Mouse (Mus musculus): ENCODE results near the gene Abtb1. TPM values are rescaled to one million over a fixed set of nuclear protein-coding genes. Genes with fewer than 3 reads are reported as not detected.

The Abtb1 gene
- total RNA-seq (2021) = 10 to 100 TPM; 31.2 to 31.3 TPM

DNA sequence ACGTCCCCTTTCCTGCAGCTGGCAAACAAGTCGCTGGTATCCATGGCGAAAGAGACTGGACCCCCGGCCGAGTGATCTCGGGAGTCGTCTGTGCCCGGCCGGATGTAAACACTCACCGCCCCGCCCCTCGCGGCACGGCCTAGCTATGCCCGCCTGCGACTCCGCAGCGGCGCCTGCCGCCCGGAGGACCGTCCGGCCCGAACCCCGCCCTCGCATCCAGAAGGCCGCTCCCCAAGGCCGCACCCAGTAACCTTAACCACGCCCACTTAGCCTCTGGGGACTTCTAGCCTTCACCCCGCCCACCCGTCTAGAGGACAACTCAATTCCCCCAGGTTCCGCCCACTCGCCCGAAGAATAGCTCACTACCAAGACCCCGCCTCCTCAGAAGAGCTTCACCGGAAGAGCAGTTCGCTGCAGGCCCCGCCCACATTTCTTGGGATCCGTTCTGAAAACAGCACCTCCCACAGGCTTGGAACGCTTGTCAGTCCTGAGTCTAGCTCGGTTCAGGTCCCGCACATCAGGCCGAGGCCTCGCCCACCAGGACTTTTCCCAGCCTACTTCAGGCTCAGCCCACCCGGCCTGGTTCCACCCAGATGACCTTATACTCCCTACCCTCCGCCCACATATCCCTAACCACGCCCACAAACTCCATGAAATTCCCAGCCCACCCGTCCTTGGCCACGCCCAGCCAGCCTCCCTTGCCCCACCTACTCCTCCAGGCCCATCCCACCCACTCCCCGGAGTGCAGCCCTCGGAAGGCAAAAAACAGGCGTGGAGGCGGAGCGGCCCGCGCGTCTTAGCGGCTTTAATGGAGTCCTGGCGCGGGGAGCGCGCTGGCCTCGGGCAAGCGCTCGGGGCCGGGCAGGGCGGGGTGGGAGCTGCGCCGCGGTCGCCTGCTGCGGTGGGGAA lies at the start of gene Abtb1:
Gene Abtb1 (minus strand): TSS at position 204 of the 909 bp plus-strand sequence.
- peak; percentile 99 to 100 for DNase-seq (ENCODE audit: extremely low spot score in 1 of 2, low spot score in 2 of 2)
- intact Hi-C loops (cut with DNase I) = no loop called here

DNA sequence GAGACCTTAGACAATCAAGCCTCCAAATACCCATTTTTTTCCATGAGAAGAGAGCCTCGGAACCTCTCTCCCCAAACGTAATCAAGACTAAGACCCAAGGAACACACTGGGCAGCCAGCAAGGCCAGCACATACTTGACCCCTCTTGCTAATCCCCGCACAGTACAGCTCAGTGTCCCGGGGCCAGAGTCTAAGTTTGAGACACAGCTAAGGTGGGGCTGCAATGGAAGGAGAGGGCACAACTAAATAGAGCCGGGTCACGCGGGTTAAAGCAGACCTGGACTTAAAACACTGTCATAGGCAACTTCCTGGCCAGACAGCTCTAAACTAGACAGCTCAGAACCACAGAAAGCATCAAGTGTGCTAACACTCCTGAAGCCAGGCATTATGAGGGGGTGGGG lies 49.0 kb upstream of the Abtb1 start:
- intact Hi-C loops (cut with DNase I) = no loop called here

DNA sequence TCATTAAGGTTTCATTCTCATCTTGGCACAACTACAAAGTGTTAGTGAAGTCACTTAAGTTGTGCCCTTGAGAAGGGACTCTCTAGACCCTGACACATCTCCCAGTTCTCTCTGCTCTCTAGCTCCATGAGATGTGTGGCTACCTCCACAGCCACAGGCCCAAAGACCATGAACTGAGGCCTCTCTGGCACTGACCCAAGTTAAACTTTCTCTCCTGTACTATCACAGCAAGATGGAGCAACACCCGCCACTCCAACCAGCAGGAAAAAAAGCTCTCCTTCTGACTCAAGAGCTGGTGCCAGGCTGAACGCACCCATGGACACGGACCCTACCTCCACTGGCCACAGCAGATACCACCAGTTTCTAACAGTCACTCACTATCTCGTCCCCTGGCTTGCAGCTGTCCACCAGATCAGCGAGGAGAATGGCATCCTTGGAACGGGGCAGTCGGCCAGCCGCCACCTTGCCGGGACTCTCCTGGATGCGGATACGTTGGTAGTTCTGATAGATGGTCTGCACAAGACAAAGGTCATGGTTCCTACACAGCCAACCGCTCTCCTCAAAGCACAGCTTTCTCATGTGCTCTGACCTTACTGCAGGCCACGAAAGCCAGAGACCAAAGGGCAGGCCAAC lies 47.7 kb upstream of the Abtb1 start:
- DNase-seq (ENCODE audit: extremely low spot score in 1 of 2, low spot score in 2 of 2) = no peak
- intact Hi-C loops (cut with DNase I) = no loop called here

More for the DNA sequence above, 49.0 kb upstream of the Abtb1 start:
- no peak for DNase-seq (ENCODE audit: extremely low spot score in 1 of 2, low spot score in 2 of 2)

DNA sequence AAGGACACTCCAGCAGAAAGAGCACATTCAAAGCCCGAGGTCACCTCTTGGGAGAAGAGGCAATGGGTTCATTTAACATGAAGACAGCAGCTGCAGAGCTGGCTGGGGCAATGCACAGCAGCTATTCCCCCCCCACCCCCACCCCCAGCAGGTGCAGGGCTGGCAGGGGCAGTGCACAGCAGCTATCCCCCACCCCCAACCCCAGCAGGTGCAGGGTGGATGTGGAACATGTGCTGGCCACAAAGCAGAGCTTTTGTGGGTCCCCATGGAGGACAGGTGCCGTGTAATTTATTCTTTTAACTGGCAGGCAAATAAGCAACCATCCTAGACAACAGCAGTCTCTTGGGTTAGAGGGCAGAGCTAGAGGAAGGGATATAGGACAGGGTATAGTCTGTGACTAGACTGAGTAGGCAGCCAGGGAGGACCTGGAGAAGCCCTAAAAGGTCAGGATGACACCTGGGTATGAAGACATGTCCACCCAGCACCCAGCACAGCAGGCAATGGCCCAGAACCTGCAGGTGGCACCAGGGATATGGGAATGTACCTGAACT lies 44.7 kb upstream of the Abtb1 start:
- intact Hi-C loops (cut with DNase I) = no loop called here
- DNase-seq (ENCODE audit: extremely low spot score in 1 of 2, low spot score in 2 of 2) = no peak

DNA sequence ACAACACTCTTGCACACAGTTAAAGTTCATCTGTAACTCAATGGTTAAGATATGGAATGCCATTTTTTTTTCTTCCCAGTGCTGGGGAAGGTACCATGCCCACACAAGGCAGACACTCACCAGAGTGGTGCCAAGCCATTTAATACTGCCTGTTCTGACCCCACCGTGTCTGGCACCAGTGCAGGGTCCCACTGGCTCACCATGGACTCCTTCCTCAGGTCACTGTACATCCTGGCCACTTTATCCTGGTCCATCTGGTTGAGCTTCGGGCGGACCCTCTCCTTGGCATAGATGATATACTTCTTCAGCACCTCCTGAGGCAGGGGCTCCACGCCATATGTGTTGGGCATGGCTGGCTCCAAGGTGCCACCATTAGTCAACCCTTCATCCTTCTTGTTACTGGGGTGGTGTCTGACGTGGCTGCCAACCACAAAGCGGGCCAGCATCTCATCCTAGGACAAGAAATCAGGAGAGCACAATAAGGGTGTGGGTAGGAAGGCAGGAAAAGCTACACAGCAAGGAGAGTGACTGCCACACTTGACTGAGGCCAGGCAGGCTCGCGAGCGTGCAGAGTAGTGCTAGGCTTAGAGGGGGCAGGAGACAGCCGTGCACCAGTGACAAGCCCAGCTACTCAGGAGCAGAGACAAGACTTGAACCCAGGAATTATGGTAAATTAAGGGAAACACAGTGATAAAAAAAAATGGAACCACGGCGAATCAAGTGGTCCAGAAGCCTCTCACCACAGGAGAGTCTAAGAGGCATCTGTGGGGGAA lies 44.0 kb upstream of the Abtb1 start:
- intact Hi-C loops (cut with DNase I) = no loop called here
- no peak for DNase-seq (ENCODE audit: extremely low spot score in 1 of 2, low spot score in 2 of 2)

DNA sequence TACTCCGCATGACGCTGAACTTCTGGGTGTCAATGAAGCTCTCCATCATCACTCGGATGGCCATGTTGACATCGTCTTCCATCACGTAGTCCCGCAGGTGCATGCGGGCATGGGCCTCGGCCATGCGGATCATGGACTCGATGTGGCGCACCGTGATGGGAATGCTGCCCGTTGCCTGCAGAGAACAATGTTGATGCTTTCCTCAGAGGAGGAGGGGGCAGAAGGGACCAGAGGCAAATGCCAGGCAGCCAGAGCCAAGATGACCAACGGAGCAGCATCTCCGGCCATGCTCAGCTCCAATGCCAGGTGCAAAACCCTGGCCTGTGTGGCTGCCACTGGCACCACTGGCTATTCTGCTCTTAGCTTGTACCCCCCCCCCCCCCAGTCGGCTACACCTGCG lies 42.9 kb upstream of the Abtb1 start:
- intact Hi-C loops (cut with DNase I) = no loop called here
- DNase-seq (ENCODE audit: extremely low spot score in 1 of 2, low spot score in 2 of 2) = no peak

DNA sequence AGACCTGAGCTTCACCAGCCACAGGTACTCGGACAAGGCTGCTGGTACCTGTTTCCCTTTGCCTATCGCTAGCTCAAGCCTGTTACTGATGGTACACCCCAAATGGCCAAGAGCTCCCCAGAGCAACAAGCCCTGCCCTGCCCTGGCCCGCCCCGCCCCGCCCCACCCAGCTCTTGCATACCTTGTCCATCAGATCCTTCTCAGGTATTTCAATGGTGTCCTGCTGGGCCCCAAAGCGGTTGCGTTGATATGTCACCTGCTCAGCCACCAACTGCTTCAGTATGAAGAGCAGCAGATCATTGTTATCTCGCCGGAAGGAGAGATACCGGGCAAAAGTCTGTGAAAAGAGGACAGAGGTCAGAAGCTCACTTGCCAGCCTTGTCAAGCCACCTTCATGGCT lies 42.4 kb upstream of the Abtb1 start:
- no peak for DNase-seq (ENCODE audit: extremely low spot score in 1 of 2, low spot score in 2 of 2)
- intact Hi-C loops (cut with DNase I) = no loop called here

DNA sequence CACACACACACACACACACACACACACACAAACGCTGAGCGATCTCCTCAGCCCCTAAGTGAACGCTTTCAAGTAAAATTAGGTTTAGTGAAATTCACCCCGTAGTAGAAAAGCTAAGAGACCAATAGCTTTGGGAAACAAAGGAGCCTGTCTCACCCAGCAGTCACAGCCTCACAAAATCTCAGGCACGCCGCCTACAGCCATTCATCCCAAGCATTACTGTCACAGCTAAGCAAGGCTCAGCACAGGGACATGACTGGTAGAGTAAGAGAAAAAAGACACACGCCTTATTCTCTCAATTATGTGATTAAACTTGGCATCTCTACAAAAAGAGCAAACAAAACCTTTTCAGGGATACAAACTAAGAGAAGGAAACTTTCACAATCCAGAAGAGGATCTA lies 39.5 kb upstream of the Abtb1 start:
- DNase-seq (ENCODE audit: extremely low spot score in 1 of 2, low spot score in 2 of 2) = no peak
- intact Hi-C loops (cut with DNase I) = no loop called here

DNA sequence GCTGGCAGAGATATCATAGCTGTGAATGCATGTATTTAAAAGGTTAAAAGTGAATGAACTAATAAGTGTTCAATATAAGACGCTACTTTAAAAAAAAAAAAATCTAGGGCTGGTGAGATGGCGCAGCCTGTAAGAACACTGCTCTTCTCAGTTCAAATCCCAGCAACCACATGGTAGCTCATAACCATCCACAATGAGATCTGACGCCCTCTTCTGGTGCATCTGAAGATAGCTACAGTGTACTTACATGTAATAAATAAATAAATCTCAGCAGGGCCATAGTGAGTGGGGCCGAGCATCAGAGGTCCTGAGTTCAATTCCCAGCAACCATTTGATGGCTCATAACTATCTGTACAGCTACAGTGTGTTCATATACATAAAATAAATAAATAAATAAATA lies 37.7 kb upstream of the Abtb1 start:
- no peak for DNase-seq (ENCODE audit: extremely low spot score in 1 of 2, low spot score in 2 of 2)
- intact Hi-C loops (cut with DNase I) = no loop called here

DNA sequence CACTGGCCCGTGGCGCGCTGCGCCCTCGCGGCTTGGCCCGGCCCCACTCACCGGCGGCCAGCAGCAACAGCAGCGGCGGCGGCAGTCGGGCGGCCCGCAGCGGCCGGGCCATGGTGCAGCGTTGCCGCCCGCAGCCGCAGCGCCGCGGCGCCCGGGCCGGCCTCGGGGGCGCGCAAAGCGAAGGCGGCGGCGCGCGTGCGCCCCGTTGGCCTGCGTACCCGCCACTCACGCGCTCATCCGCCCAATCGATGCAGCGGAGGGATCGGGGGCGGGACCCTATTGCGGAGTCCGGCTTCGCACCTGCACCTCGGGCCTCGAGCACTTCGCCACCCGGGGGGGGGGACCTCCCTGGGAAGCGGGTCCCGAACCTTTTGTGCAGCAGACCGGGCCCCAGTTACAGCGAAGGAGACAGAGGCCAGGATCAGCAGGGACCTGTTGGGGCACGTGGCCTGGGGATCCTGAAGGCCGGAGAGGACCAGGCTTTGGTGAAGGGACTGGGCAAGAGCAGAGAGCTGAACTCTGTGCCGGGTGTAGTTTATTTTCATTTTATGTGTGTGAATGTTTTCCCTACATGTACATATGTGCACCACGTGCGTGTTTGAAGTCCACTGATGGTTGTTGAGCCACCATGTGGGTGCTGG lies 33.2 kb upstream of the Abtb1 start, which contains the start of gene Podxl2:
Gene Podxl2 (minus strand): TSS at position 177 of the 641 bp plus-strand sequence.
- peak; percentile 76 to 91 for DNase-seq (ENCODE audit: extremely low spot score in 1 of 2, low spot score in 2 of 2)
- intact Hi-C loops (cut with DNase I) = no loop called here

DNA sequence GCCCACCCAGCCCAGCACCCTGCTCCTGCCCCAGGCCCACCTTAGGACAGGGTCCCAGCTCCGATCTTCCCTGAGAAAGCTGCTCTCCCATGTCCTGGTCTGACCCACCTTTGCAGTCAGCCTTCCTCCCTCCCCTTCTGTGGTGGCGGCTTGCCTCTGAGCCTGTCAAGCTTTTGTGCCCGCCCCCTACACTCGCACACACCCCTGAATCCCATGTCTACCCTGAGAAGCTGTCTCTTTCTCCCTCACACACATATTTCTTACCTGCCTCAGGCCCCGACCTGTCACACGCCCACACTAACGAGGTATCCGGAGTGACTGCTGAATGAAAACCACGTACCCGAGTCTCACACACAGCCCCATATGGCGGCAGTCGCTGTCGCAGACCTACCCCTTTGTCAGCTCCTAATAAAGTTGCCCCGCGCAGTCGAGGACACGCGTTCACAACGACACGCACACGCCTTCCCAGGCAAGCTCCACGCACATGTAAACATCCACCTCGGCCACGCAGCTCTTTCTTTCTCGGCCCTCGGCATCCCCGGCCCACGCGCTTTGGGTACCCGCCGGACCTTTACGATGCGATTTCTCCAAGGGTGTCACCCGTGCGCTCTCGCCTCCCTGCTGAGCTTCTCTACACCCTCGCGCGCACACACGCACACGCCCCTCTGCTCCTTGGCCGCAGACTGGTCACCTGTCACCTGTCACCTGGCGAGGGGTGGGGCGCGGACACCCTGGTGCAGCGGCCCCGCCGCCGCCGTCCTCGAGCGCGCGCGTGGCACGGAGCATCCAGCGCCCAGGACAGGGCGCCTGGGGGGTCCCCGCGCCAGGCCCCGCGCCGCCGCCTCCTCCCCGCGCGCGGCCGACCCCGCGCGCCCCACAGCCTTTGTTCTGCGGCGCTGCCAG lies 32.4 kb upstream of the Abtb1 start:
- intact Hi-C loops (cut with DNase I) = no loop called here
- peak in 1 of 2 experiments; percentile 55 for DNase-seq (ENCODE audit: extremely low spot score in 1 of 2, low spot score in 2 of 2)

DNA sequence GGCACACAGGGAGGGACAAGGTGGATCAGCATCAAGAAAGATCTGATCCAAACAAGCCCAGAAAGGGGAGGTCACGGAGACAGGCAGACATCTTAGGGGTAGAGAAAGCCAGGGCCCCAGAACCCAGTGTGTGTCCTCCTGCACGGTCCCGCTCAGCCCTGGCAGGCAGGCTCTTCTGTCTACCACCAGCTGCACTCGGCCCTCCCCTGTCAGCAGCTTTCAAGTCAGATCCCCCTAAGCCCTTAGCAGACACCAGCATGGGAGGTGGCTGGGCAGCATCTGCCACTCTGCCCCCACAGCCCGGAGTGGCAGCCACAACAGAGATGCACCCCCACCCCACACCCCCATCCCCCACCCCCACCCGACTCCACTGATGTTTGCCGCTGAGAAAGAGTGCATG lies 31.0 kb upstream of the Abtb1 start:
- intact Hi-C loops (cut with DNase I) = no loop called here
- DNase-seq (ENCODE audit: extremely low spot score in 1 of 2, low spot score in 2 of 2) = peak in 1 of 2 experiments; percentile 42

DNA sequence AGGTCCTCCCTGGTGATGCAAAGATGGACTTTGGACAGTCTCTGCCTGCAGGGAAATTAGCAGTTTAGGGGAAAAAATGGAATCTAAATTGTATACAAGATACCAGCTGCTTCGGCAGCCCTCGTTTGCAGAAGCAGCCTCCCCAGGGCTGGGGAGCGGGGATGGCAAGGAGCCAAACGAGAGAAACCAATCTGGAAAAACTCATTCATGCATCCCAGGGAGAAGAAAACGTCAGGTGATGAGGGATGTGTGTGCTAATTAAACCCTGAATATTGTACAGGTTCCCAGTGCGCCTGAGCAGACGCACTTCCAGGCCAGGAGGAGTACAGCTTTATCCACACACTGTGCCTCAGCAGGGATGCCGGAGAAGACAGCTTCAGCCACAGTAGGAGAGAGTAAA lies 29.8 kb upstream of the Abtb1 start:
- DNase-seq (ENCODE audit: extremely low spot score in 1 of 2, low spot score in 2 of 2) = peak; percentile 65 to 70
- intact Hi-C loops (cut with DNase I) = no loop called here

DNA sequence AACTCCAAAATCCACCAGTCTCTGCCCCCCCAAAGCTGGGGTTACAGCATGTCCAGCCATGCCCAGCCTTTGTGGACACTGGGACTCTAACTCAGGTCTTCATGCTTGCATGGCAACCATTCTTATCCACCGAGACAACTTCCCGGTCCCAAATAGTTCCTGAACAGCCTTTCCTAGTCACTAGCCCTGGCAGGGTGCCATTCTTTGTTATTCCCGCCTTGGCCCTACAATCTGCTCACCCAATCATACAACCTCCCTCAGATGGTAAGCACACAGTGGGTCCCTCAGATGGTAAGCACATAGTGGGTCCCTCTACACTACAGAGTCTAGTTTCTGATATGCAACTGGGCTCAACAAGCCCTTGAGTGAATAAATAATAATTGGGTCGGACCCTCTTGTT lies 28.8 kb upstream of the Abtb1 start:
- DNase-seq (ENCODE audit: extremely low spot score in 1 of 2, low spot score in 2 of 2) = peak in 1 of 2 experiments; percentile 56
- intact Hi-C loops (cut with DNase I) = no loop called here

DNA sequence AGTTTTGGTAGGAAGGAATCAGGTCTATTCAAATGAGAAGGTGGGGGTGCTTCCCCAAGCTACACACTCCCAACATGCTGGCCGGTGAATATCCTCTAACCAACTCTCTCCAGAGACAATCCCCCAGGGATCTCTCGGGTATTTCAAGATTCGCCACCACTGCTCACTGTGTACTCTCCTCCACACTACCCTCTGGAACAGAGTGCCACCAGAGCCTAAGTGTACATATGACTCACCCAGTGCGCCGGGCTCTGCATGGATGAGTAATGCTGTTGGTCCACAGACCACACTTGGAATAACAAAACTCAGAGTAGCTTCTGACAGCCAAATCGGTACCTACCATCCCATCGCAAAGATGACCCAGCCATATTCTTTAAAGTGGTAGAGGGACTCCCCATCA lies 27.7 kb upstream of the Abtb1 start:
- intact Hi-C loops (cut with DNase I) = no loop called here
- DNase-seq (ENCODE audit: extremely low spot score in 1 of 2, low spot score in 2 of 2) = no peak

DNA sequence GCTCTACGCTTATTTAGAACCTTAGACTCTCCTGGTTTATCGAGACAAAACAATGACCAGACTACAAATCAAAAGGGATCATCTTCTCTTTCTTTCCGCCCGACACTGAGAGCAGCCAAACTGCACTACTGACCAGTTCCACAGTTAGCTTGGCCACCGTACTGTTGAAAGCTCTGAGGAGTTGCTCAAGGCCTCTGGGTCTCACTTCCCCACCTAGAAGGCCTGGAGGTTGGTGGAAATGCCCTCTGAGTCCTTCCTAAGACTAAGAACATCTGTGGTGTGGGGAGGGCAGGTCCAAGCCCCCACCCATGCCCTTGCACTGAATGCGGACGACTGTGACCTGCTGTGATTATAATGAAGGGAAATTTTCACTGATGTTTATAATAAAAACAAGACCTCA lies 23.9 kb upstream of the Abtb1 start:
- DNase-seq (ENCODE audit: extremely low spot score in 1 of 2, low spot score in 2 of 2) = no peak
- intact Hi-C loops (cut with DNase I) = no loop called here

DNA sequence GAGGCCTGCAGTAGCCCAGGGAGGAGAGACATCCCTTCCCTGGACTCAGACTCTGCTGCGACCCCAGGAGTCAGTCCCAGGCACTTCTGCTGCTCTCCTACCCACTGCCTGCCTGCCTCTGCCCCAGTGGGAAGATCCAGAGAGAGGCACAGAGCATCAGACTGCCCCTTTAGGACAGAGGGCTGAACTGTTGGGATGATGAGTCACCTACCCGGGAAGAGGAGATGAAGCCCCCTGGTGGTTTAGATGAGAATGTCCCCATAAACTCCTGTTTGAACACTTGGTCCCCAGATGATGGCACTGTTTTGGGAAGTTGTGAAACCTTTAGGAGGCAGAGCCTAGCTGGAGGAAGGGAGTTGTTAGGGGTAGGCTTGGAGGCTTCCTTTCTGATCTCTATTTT lies 19.1 kb upstream of the Abtb1 start:
- peak in 1 of 2 experiments; percentile 54 for DNase-seq (ENCODE audit: extremely low spot score in 1 of 2, low spot score in 2 of 2)
- intact Hi-C loops (cut with DNase I) = no loop called here

DNA sequence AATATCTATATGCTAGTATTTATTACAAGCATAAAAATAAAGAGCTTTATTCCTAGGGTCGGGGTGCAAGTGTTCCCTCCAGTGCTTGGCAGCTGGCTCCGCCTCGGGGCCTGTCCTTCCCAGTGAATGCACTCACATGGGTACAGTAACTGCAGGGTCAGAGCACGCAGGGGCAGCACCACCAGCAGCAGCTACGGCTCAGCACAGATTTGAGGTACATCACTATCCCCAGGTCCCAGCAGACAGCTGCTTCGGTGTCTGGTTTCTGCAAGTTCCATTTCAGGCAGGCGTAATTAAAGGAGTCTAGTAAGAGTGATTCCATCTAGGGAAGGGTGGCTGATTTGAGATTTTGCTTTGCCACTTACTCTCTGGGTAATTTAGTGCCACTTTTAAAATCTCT lies 16.6 kb upstream of the Abtb1 start:
- intact Hi-C loops (cut with DNase I) = no loop called here
- DNase-seq (ENCODE audit: extremely low spot score in 1 of 2, low spot score in 2 of 2) = no peak

Measured in left cerebral cortex, postnatal 10 days (tissue).